Mouse (Mus musculus) natural killer cell, adult 2 months (primary cell): ENCODE results near the gene Fam189b.

Experiments
- DNase-seq, 2 experiments: peaks; one replicate each; pipeline ENCODE4 v3.0.0; 2022; ENCODE audit warnings: low spot score in 2 of 2

Fam189b gene

DNA sequence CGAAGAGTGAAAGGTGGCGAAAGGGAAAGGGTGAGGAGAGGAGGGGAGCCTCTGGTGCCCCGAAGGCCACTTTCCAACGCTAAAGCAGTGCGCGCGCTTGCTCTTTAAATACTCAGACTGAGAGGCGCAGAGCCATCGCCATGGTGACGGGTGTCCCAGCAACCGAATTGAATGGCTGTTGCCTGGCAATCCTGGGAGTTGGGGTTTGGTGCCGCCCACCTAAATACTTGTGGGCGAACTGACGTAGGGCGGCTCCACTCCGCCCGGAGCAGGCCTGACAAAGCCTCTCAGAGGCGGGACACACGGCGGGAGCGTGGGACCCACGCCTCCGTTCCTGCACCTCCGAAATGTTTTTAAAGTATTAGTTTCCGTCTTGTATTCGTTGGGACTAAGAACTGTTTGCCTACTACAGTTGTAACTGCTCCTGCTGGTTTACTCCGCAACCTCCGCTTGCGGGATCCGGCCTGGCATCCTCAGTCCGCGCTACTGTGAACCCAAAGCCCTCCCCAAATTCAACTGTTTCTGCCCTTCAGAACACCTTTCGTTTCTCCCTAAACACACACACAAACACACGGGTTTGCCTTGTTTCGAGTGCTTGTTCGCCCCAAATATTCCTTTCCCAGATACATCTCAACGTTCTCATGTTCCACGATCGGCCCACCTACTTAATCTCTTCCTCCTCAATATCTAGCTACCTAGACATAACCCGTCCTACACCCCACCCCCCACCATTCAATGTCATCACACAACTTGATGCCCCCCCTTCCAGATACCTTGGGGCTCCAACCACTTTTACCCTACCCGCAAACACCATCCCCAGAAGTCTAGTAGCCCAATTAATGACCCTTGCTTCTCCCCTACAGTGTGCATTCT lies 44.6 kb downstream of the Fam189b start:
- peak; percentile 69 to 74 for DNase-seq

- peak; percentile 86 to 88 for DNase-seq
Observed at GRCm38 (mm10) chr3:89228180-89228549, 45.2 kb downstream of the Fam189b start.

- DNase-seq = no peak
Observed at GRCm38 (mm10) chr3:89228836-89229235, 45.9 kb downstream of the Fam189b start, which contains the start of gene Muc1. TSS of gene Muc1 (plus strand) at chr3:89229057.

DNA sequence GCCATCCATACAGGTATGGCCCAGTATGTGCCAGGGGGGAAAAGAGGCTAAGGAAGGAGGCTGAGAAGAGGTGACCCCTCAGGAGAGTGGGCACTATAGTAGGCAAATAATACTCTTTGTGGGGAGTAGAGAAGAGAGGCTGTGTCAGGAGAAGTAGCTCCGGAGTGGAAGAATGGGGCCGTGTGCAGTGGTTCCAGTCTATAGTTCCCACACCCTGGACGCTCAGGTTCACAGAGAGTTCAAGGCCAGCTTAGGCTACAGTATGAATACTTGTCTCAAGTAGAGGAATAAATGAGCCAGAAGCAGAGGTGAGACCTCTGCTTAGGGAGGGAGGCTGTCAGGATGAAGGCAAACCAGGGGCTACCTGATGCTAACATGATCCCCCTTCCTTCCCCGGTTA lies 46.3 kb downstream of the Fam189b start:
- no peak for DNase-seq

DNA sequence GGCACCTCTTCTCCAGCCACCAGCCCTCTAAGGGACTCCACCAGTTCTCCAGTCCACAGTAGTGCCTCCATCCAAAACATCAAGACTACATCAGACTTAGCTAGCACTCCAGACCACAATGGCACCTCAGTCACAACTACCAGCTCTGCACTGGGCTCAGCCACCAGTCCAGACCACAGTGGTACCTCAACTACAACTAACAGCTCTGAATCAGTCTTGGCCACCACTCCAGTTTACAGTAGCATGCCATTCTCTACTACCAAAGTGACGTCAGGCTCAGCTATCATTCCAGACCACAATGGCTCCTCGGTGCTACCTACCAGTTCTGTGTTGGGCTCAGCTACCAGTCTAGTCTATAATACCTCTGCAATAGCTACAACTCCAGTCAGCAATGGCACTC lies 47.6 kb downstream of the Fam189b start:
- peak; percentile 68 to 87 for DNase-seq

- DNase-seq = peak; percentile 73 to 84
Observed at GRCm38 (mm10) chr3:89231345-89231744, 48.4 kb downstream of the Fam189b start.

DNA sequence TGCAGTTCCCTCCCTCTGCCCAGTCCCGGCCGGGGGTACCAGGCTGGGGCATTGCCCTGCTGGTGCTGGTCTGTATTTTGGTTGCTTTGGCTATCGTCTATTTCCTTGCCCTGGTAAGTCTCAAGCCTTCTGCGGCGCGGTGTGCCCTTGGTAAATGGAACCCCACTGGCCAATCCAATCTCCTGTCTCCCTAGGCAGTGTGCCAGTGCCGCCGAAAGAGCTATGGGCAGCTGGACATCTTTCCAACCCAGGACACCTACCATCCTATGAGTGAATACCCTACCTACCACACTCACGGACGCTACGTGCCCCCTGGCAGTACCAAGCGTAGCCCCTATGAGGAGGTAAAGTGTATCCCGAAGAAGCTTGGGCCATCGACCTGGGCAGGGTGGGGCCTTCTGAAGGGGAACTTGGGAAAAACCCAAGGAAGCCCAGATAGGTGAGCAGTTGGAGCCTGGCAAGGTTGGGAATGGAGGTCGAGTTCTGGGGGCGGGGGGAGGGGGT lies 48.9 kb downstream of the Fam189b start:
- DNase-seq = no peak

- DNase-seq = no peak
Observed at GRCm38 (mm10) chr3:89232614-89233013, 49.7 kb downstream of the Fam189b start.

- DNase-seq = peak; percentile 46 to 58
Observed at GRCm38 (mm10) chr3:89233562-89234110, 50.7 kb downstream of the Fam189b start.

GRCm38 (mm10) chr3:89236516-89236915 lies 53.6 kb downstream of the Fam189b start:
- DNase-seq = no peak

DNA sequence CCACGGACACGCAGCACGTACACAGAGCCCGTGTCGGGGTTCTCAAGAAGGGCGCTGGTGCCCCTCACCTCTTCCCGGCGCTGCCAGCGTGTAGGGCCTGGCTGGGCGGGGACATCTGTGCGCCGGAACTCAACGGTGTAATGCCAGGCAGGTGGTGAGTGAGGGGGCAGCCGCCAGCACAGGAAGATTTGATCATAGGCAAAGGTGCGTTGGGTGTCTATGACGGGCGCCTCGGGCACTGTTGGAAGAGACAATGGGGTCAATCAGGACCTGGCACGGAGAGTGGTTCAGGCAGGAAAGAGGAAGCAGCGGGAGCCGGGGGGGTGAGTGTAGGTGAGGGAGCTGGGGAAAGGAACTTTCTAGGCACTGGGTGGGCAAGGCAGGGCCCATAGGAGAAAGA lies 54.7 kb downstream of the Fam189b start:
- no peak for DNase-seq

GRCm38 (mm10) chr3:89238494-89238893 lies 55.6 kb downstream of the Fam189b start:
- no peak for DNase-seq
